Mouse (Mus musculus) left cerebral cortex, adult 18-20 months (tissue): ENCODE results near the gene Kcnq4. TPM values are rescaled to one million over a fixed set of nuclear protein-coding genes. Genes with fewer than 3 reads are reported as not detected.

Source experiments
- DNase-seq, 2 experiments: peaks; one replicate each; pipeline ENCODE4 v3.0.0; 2021 to 2022; ENCODE audit warnings: low spot score in 2 of 2, mixed read lengths in 1 of 2
- microRNA-seq, 2 experiments: library from miRNA; unstranded; fragments of <30 nt; microRNA quantifications; one replicate each; pipeline ENCODE4 v1.2.0; 2021
- total RNA-seq, 2 experiments: library from RNA; stranded (reverse); gene quantifications; 2 replicates each; pipeline ENCODE4 v1.2.3; 2021

The Kcnq4 gene
- total RNA-seq, 2 experiments from 2014 or later: 9.1 TPM

DNA sequence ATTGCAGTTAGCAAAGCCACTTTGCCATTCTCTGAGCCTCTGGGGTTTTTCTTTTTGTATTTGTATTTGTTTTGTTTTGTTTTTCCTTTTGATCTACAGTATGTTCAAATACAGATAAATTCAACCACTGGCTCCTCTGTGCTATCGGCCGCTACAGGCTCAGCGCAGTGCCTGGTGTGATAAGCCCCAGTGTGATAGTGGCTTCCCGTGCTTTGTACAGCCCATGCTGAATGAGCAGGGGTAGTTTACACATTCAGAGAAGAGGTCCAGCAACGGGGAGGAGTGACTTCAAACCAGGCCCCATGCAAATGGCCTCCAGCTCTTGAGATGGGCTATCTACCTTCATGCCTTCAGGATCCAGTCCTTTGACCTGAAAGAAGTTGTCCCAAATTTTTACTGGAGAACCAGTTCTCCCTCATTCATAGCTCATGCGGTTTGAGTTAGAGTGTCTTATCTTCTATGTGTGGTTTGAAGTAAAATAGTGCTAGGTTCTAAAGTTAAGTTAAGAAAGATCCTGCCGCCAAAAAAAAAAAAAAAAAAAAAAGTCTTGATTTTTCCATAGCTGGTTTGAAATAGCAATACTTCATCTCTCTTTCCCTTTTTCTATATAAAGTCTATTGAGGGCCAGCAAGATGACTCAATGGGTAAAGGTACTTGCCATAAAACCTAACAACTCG, 73.5 kb downstream of the Kcnq4 start:
- no peak for DNase-seq

GRCm38 (mm10) chr4:120673606-120674005, 74.8 kb downstream of the Kcnq4 start:
- no peak for DNase-seq

DNA sequence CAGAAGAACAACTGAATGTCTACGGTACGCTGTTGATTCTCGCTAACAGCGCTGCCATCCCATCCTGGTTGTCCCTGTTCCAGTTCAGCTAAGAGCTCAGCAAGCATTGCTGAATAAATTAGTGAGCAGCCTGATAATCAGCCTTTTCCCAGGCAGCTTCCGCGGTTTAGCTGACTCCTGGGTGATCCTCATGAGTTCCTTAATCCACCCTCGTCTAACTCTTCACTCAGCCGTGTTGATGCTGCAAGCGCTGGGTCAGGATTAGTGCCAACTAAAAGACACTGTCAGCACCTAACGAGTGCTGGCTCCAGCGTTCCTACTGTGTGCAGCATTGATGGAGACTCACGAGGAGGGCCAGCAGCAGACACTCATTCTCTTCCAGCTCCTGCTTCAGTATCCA, 77.4 kb downstream of the Kcnq4 start:
- DNase-seq: no peak

GRCm38 (mm10) chr4:120669585-120669984, 78.8 kb downstream of the Kcnq4 start:
- no peak for DNase-seq

DNA sequence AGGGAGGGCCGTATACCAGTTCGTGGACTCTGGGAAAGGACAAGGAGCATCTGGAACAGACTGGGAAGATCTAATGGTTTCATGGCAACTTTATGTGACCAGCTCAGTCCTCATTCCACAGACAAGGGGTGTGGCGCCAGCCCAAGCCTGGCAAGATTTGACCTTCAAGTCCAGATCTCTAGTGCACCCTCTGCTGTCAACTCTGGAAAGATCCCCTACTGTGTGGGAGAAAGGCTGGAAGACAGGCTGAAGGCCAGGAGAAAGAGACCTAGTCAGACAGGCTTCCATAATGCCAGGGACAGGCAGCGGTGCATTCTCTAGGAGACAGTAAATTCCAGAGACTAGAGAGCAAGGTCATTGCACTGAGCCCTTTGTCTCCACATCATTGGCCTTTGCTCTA, 79.9 kb downstream of the Kcnq4 start:
- DNase-seq: no peak

GRCm38 (mm10) chr4:120667555-120667954, 80.9 kb downstream of the Kcnq4 start:
- no peak for DNase-seq

- DNase-seq: peak; percentile 38 to 59
Observed at GRCm38 (mm10) chr4:120667045-120667501, 81.3 kb downstream of the Kcnq4 start.

GRCm38 (mm10) chr4:120666358-120667024, 81.9 kb downstream of the Kcnq4 start, which contains the start of gene Cited4:
Gene Cited4, plus strand, starts transcription at chr4:120666572.
- DNase-seq: peak; percentile 81 to 84

GRCm38 (mm10) chr4:120665782-120666181, 82.6 kb downstream of the Kcnq4 start:
- no peak for DNase-seq

GRCm38 (mm10) chr4:120665144-120665700, 83.2 kb downstream of the Kcnq4 start:
- DNase-seq: no peak

- no peak for DNase-seq
Observed at GRCm38 (mm10) chr4:120664601-120665000, 83.8 kb downstream of the Kcnq4 start.

- peak; percentile 56 to 69 for DNase-seq
Observed at GRCm38 (mm10) chr4:120660485-120660884, 87.9 kb downstream of the Kcnq4 start.

DNA sequence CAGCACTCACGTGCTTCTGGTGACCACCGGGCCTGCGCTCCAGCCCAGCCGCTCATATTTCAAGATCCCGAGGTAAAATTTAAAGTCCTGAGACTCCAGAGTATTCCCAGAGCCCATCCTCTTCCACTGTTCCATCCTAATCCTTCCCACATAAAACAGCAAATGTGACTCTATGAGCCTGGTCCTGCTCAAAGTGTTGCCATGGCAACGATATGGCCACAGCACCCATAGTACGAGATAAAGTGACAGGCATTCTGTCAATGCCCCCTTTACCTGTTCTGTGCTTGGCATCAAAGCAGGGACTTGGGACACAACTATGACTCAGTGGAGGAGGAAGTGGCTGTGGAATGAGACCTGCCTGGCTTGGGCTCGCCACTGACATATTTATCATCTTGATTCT, 92.5 kb downstream of the Kcnq4 start:
- DNase-seq: no peak

DNA sequence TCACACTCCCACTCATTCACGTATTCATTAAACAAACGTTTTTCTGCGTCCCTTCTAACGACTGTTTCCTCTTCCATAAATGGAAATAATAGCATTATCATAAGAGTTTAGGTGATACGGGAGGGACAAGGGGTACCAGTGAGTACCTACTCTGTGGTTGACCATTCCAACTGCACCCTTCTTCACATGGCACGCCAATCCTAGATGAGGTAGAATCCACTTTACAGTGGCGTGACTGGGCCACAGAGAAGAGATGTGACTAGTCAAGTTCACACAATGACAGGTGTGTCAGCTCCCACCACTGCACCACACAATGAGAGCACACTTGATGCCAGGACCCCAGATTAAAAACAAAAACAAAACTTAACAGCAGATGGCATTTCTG, 98.2 kb downstream of the Kcnq4 start:
- DNase-seq: no peak

DNA sequence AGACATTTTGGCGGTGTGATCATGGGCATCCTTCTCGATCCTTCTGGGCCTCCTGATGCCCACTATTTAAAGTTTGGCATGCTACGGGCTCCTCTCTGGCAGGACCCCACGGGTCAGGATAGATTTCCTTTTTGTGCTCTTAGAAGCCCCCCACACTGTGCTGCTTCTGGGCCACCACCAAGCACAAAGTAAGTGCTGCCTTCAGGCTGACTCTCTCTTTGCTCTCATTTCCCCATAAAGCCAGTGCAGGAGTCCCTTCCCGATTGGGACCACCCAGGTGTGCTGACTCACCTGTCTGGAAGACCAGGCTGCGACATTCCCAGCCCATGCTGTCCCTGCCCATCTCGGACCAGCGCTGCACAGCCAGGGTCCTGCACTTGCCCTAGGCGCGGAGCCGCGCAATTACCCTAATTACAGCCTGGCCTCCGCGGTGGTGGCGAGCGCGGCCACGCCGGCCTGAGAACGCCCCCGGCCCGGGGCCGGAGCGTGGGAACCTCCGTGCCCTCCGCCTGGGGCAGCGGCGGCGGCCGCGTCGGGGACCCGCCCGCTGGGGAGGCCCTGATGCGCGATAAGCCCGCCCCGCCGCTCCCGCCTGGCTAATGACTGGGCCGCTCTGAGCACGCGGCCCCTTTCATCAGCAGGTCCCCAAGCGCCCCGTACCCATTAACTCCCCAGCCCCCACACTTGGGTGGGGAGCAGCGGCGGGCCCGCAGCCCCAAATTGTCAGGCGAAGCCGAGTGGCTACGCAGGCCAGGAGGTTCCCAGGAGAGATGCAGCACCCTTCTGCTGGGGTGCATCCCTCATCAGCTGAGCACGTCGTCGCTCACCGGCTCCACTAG, 98.8 kb downstream of the Kcnq4 start:
- DNase-seq: peak; percentile 39 to 58

Small RNA genes lying within 50 kb of the gene (microRNA-seq; reads per million reads assigned to microRNA genes)
- gene Mir30c-1: 122 to 173 reads per million in 2 experiments
- gene Mir30e: 0 reads per million in 2 experiments
- 0 reads per million in 2 experiments for gene Mir30f

Other genes with a start within 250 kb of the Kcnq4 start
- gene Slfnl1, start 216.4 kb downstream of the Kcnq4 start, total RNA-seq: under 1 TPM in 1 of 2 experiments, not detected in 1; 0.19 TPM
- gene Ctps, start 178.3 kb downstream of the Kcnq4 start, total RNA-seq: 10 to 100 TPM; 39.8 to 43.2 TPM
- not detected for gene Gm8439, start 159.9 kb downstream of the Kcnq4 start, total RNA-seq
- gene Cited4, start 82.0 kb downstream of the Kcnq4 start, total RNA-seq: 10 to 100 TPM; 13.1 to 16.5 TPM
- 10 to 100 TPM; 45.1 to 49.4 TPM for gene Nfyc, start 83.0 kb upstream of the Kcnq4 start, total RNA-seq
- gene Rims3, start 106.2 kb upstream of the Kcnq4 start, total RNA-seq: 100 to 1,000 TPM; 194 to 217 TPM
- 10 to 100 TPM; 12.7 to 15.0 TPM for gene Exo5, start 176.4 kb upstream of the Kcnq4 start, total RNA-seq
- gene Zfp69, start 203.1 kb upstream of the Kcnq4 start, total RNA-seq: 1 to 10 TPM; 1.7 to 1.9 TPM